Mouse (Mus musculus) small intestine, adult 2 months (tissue): ENCODE measurements around the gene Ralbp1. TPM values are rescaled to one million over a fixed set of nuclear protein-coding genes. Genes with fewer than 3 reads are reported as not detected.
A peak's percentile ranks its signal among the peaks of the same experiment; 100 is the strongest.

Experiments
- H3K27ac ChIP-seq: fragments of 200-500 bp; 2 replicates; pipeline ENCODE4 v1.5.1; 2012; ENCODE audit warnings: low read depth, low read length, control low read depth, inconsistent platforms; ENCODE audit not compliant: insufficient read depth
- H3K27me3 ChIP-seq: fragments of 200-500 bp; 2 replicates; pipeline ENCODE4 v1.6.1; 2012; ENCODE audit warnings: mild to moderate bottlenecking, moderate library complexity, low read length, inconsistent platforms; ENCODE audit not compliant: control insufficient read depth, insufficient read depth
- H3K36me3 ChIP-seq: fragments of 200-500 bp; 2 replicates; pipeline ENCODE4 v1.6.1; 2012; ENCODE audit warnings: mild to moderate bottlenecking, low read length, control low read depth, inconsistent platforms; ENCODE audit not compliant: control insufficient read depth, insufficient read depth
- H3K4me1 ChIP-seq: fragments of 200-500 bp; 2 replicates; pipeline ENCODE4 v1.6.1; 2012; ENCODE audit warnings: low read length, inconsistent platforms, mixed read lengths; ENCODE audit not compliant: control insufficient read depth, insufficient read depth, insufficient read length
- H3K4me3 ChIP-seq: fragments of 200-500 bp; 2 replicates; pipeline ENCODE4 v1.5.1; 2012; ENCODE audit warnings: low read depth, mild to moderate bottlenecking, control low read depth, inconsistent platforms, low read length, moderate library complexity
- CTCF ChIP-seq: fragments of 200-500 bp; IDR thresholded peaks from 2 replicates; pipeline ENCODE4 v1.5.1; 2012; ENCODE audit warnings: low read depth, mild to moderate bottlenecking, control low read depth, inconsistent platforms, low read length, moderate library complexity, mixed read lengths; ENCODE audit not compliant: insufficient replicate concordance, insufficient read length; ENCODE audit errors: extremely low read depth
- POLR2A ChIP-seq: fragments of 200-500 bp; IDR thresholded peaks from 2 replicates; pipeline ENCODE4 v1.6.1; 2012; ENCODE audit warnings: low read depth, mild to moderate bottlenecking, control low read depth, inconsistent platforms, low read length, moderate library complexity
- WGBS: fragments of 180-500 bp; shearing (Covaris S2); methylation state at CpG from one replicate; pipeline ENCODE4 v1.1.7; 2018; 5-methylcytosine and 5-hydroxymethylcytosine counted together
- polyA plus RNA-seq: library from polyadenylated mRNA; depleted of rRNA; stranded (reverse); fragments of >200 nt; gene quantifications from 2 replicates; pipeline ENCODE4 v1.2.3, GENCODE M21; 2012

Ralbp1 gene
- polyA plus RNA-seq, 1 experiment = 34.1 TPM

GRCm38 (mm10) chr17:65889476-65889875 lies 3.9 kb upstream of the Ralbp1 start:
- Histone ChIP-seq H3K4me1 (no peaks in the 10 kb centered on the region), H3K4me3 (no peak overlapping the region), H3K27ac (no peak overlapping the region), H3K36me3 (no peaks in the 10 kb centered on the region), H3K27me3 (no peaks in the 10 kb centered on the region; the same call in 1 of the 2 replicates)
- no peak for TF ChIP-seq POLR2A
- no peak for TF ChIP-seq CTCF
- 86% methylated on average over 5 of the region's 5 CpGs for WGBS

- WGBS = 53% methylated on average over 9 of the region's 9 CpGs
- Histone ChIP-seq H3K27me3 (no peaks in the 10 kb centered on the region; the same call in 1 of the 2 replicates), H3K27ac (peak overlapping the region; percentile 86), H3K4me1 (peaks cover 2% of the 10 kb centered on the region; the same call in 1 of the 2 replicates), H3K36me3 (no peaks in the 10 kb centered on the region), H3K4me3 (no peak overlapping the region)
- no peak for TF ChIP-seq POLR2A
- TF ChIP-seq CTCF = no peak
Measured at GRCm38 (mm10) chr17:65886571-65886970, 973 bp upstream of the Ralbp1 start.

- Histone ChIP-seq H3K27me3 (no peaks in the 10 kb centered on the region; the same call in 1 of the 2 replicates), H3K27ac (peak overlapping the region; percentile 86), H3K36me3 (no peaks in the 10 kb centered on the region), H3K4me3 (peak overlapping the region; percentile 77), H3K4me1 (peaks cover 5% of the 10 kb centered on the region; the same call in 1 of the 2 replicates)
- TF ChIP-seq POLR2A = no peak
- no peak for TF ChIP-seq CTCF
- under 1% methylated on average over 11 of the region's 11 CpGs for WGBS
Measured at GRCm38 (mm10) chr17:65885398-65885696, 251 bp downstream of the Ralbp1 start.

DNA sequence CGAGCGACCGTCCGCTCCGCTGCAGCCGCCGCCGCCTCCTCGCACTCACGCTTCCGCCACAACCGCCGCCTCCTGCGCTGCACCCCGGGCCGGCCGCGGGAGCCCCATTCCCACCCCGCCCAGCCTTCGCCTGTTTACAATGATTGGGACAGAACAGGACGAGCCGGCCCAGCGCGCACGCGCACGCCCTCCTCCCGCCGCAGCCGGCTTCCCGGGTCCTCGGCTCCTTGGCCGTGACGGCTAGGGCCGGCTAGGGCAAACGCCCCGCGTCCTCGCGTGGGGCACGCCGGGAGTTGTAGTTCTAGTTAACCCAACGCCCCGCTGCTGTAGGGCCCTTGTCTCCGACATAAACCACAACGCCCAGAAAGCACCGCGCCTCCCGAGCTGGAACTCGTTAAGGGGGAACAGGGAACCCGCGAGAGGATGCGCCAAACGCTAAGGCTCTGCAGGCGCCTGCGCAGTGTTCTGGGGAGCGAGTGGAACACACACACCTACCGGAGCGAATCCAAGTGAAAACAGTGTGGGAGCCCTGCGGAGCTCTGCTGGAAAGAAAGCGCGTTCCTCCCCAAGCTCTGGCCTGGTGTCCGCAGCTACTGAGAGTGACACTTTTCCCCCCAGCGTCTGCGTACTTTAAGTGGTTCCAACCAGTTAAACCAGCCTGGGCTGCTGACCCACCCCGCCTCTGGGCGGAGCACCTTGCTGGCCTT lies 754 bp downstream of the Ralbp1 start:
- peak; percentile 41 for TF ChIP-seq POLR2A
- TF ChIP-seq CTCF = no peak
- under 1% methylated on average over 67 of the region's 67 CpGs for WGBS
- no peaks in the 10 kb centered on the region for H3K36me3 ChIP-seq

DNA sequence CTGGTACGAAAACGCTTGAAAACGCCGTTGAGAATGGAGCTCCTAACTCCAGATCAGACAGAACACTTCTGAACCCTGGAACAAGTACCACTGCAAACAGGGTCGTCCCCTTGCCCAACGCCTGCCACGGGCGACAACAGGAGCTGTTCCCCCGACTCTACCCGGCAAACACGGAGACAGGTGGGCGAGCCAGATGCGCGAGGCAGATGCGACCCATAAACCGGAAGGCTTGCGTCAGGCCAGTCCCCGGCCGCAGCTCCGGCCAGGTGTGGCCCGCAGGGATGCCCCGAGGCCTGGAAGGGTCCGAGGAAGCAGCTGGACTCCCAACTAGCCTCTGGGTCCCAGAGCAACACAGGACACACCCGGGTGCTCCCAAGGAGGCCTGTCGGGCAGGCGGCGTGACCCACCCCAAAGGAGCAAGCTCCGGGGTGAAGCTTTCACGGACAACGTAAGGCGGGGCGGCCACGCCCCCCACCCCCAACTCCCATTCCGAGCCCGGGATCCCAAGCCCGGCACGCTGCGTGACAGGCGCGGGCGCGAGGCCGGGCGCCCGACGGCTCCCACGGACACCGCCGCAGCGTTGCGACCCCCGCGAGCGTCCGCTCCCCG lies 1.4 kb downstream of the Ralbp1 start:
- WGBS = under 1% methylated on average over 56 of the region's 56 CpGs
- TF ChIP-seq POLR2A = no peak
- no peak for TF ChIP-seq CTCF
- peak overlapping the region; percentile 63 for H3K27ac ChIP-seq
- no peaks in the 10 kb centered on the region for H3K36me3 ChIP-seq
- H3K4me3 ChIP-seq = peak overlapping the region; percentile 83
- H3K4me1 ChIP-seq = peaks cover 5% of the 10 kb centered on the region; the same call in 1 of the 2 replicates
- H3K27me3 ChIP-seq = no peaks in the 10 kb centered on the region; the same call in 1 of the 2 replicates

More for the DNA sequence above, 754 bp downstream of the Ralbp1 start:
- Histone ChIP-seq H3K27me3 (no peaks in the 10 kb centered on the region; the same call in 1 of the 2 replicates), H3K27ac (peak overlapping the region; percentile 86), H3K4me3 (peak overlapping the region; percentile 83), H3K4me1 (peaks cover 5% of the 10 kb centered on the region; the same call in 1 of the 2 replicates)

- no peaks in the 10 kb centered on the region for H3K36me3 ChIP-seq
- WGBS = 55% methylated on average over 6 of the region's 6 CpGs
- peaks cover 9% of the 10 kb centered on the region for H3K4me1 ChIP-seq
- no peak for TF ChIP-seq CTCF
- TF ChIP-seq POLR2A = no peak
- H3K4me3 ChIP-seq = no peak overlapping the region
- H3K27me3 ChIP-seq = no peaks in the 10 kb centered on the region
- no peak overlapping the region for H3K27ac ChIP-seq
Measured at GRCm38 (mm10) chr17:65877026-65877425, 8.6 kb downstream of the Ralbp1 start.

DNA sequence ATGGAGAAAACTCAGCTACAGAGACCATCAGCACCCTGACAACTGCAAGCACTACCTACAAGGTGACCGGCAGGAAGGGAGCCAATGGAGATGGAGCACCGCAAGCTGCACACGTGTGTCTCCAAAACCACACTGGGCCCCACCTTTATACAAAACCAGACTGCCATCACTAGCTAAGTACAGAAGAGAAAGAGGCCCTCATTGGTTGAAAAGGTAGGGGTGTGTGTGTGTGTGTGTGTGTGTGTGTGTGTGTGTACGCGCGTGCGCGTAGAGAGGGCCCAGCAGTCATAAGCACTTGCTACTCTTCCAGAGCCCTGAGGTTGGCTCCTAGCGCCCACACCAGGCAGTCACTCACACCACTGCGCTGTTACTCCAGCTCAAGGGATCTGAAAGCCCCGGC lies 11.8 kb downstream of the Ralbp1 start:
- WGBS = 91% methylated on average over 11 of the region's 11 CpGs
- H3K36me3 ChIP-seq = no peaks in the 10 kb centered on the region
- H3K27ac ChIP-seq = no peak overlapping the region
- H3K27me3 ChIP-seq = no peaks in the 10 kb centered on the region
- H3K4me3 ChIP-seq = no peak overlapping the region
- no peak for TF ChIP-seq POLR2A
- no peak for TF ChIP-seq CTCF
- peaks cover 8% of the 10 kb centered on the region for H3K4me1 ChIP-seq
